Mouse (Mus musculus) kidney, embryonic 16.5 days (tissue): ENCODE data around the gene Dapk2. TPM values are rescaled to one million over a fixed set of nuclear protein-coding genes. Genes with fewer than 3 reads are reported as not detected.

ENCODE experiments used
- ATAC-seq: fragments of 200-750 bp; cut with Nextera tagmentation; 2 replicates; pipeline ENCODE4 v1.8.0; 2017; ENCODE audit warnings: moderate TSS enrichment; ENCODE audit not compliant: low FRiP score, low TSS enrichment
- H3K27ac ChIP-seq: fragments of 300-500 bp; sonication (generic); 2 replicates; pipeline ENCODE4 v1.5.1; 2014; ENCODE audit warnings: low read length
- H3K27me3 ChIP-seq: fragments of 300-500 bp; sonication (generic); 2 replicates; pipeline ENCODE4 v1.6.1; 2014; ENCODE audit warnings: low read length, control low read depth, mixed read lengths; ENCODE audit not compliant: insufficient read depth
- H3K36me3 ChIP-seq: fragments of 300-500 bp; sonication (generic); 2 replicates; pipeline ENCODE4 v1.6.1; 2014; ENCODE audit warnings: low read length, control low read depth, mixed read lengths; ENCODE audit not compliant: insufficient read depth
- H3K4me1 ChIP-seq: fragments of 300-500 bp; sonication (generic); 2 replicates; pipeline ENCODE4 v1.6.1; 2014; ENCODE audit warnings: low read length, control low read depth, mixed read lengths; ENCODE audit not compliant: insufficient read depth
- H3K4me2 ChIP-seq: fragments of 300-500 bp; sonication (generic); replicated peaks from 2 replicates; pipeline ENCODE4 v1.6.1; 2014; ENCODE audit warnings: low read depth, low read length
- H3K4me3 ChIP-seq: fragments of 300-500 bp; sonication (generic); 2 replicates; pipeline ENCODE4 v1.5.1; 2014; ENCODE audit warnings: mild to moderate bottlenecking, low read length
- H3K9ac ChIP-seq: fragments of 300-500 bp; sonication (generic); replicated peaks from 2 replicates; pipeline ENCODE4 v1.6.1; 2014; ENCODE audit warnings: low read length
- H3K9me3 ChIP-seq: fragments of 300-500 bp; sonication (generic); 2 replicates; pipeline ENCODE4 v1.6.1; 2016; ENCODE audit warnings: low read length, control low read depth
- WGBS: fragments of 180-500 bp; shearing (Covaris S2); extraction: QIAGEN DNeasy Blood & Tissue Kit; methylation state at CpG from one replicate; pipeline ENCODE4 v1.1.7; 2014; 5-methylcytosine and 5-hydroxymethylcytosine counted together
- polyA plus RNA-seq: library from polyadenylated mRNA; unstranded; fragments of >200 nt; fragmentation: Nextera tagmentation; extraction: Ambion mirVana; gene quantifications from 2 replicates; pipeline ENCODE4 v1.2.1, GENCODE M21; 2015

Gene Dapk2
- polyA plus RNA-seq, 1 experiment from 2014 or later = 4.9 TPM

GRCm38 (mm10) chr9:66307341-66307740, 149.3 kb downstream of the Dapk2 start:
- no peaks in the 10 kb centered on the region for H3K36me3 ChIP-seq
- no peaks in the 10 kb centered on the region for H3K4me1 ChIP-seq
- no peak overlapping the region for H3K9ac ChIP-seq
- no peaks in the 10 kb centered on the region for H3K9me3 ChIP-seq
- no peak overlapping the region for H3K4me2 ChIP-seq
- H3K27ac ChIP-seq = no peak overlapping the region
- H3K4me3 ChIP-seq = no peak overlapping the region
- 17% methylated on average over 2 of the region's 2 CpGs for WGBS
- H3K27me3 ChIP-seq = no peaks in the 10 kb centered on the region
- peak; percentile 59; the same call in 1 of the 2 replicates for ATAC-seq

- no peak overlapping the region for H3K4me2 ChIP-seq
- WGBS = 81% methylated on average over 4 of the region's 4 CpGs
- no peak overlapping the region for H3K27ac ChIP-seq
- H3K36me3 ChIP-seq = no peaks in the 10 kb centered on the region
- H3K27me3 ChIP-seq = no peaks in the 10 kb centered on the region
- ATAC-seq = no peak
- no peak overlapping the region for H3K4me3 ChIP-seq
- H3K9ac ChIP-seq = no peak overlapping the region
- no peaks in the 10 kb centered on the region for H3K9me3 ChIP-seq
- H3K4me1 ChIP-seq = no peaks in the 10 kb centered on the region
Measured at GRCm38 (mm10) chr9:66308741-66309140, 150.7 kb downstream of the Dapk2 start.

GRCm38 (mm10) chr9:66311458-66311857, 153.4 kb downstream of the Dapk2 start:
- H3K4me1 ChIP-seq = no peaks in the 10 kb centered on the region
- H3K4me3 ChIP-seq = no peak overlapping the region
- H3K9me3 ChIP-seq = no peaks in the 10 kb centered on the region
- H3K4me2 ChIP-seq = no peak overlapping the region
- no peaks in the 10 kb centered on the region for H3K27me3 ChIP-seq
- no peak for ATAC-seq
- 51% methylated on average over 3 of the region's 3 CpGs for WGBS
- no peak overlapping the region for H3K27ac ChIP-seq
- no peaks in the 10 kb centered on the region for H3K36me3 ChIP-seq
- H3K9ac ChIP-seq = no peak overlapping the region

- no peaks in the 10 kb centered on the region for H3K9me3 ChIP-seq
- H3K9ac ChIP-seq = no peak overlapping the region
- H3K27me3 ChIP-seq = no peaks in the 10 kb centered on the region
- ATAC-seq = no peak
- H3K4me2 ChIP-seq = no peak overlapping the region
- no peak overlapping the region for H3K27ac ChIP-seq
- no peak overlapping the region for H3K4me3 ChIP-seq
- 83% methylated on average over 2 of the region's 2 CpGs for WGBS
- H3K4me1 ChIP-seq = no peaks in the 10 kb centered on the region
- H3K36me3 ChIP-seq = no peaks in the 10 kb centered on the region
Measured at GRCm38 (mm10) chr9:66316603-66317002, 158.6 kb downstream of the Dapk2 start.

Other genes with a start within 250 kb of the Dapk2 start
- gene Trip4, start 249.4 kb upstream of the Dapk2 start, polyA plus RNA-seq = 31.0 and 32.4 TPM in 2 replicates
- 12.6 and 16.9 TPM in 2 replicates for gene Csnk1g1, start 249.3 kb upstream of the Dapk2 start, polyA plus RNA-seq
- 654 and 670 TPM in 2 replicates for gene Ppib, start 98.0 kb upstream of the Dapk2 start, polyA plus RNA-seq
- 1.4 and 1.7 TPM in 2 replicates for gene Snx22, start 88.5 kb upstream of the Dapk2 start, polyA plus RNA-seq
- gene Snx1, start 31.6 kb upstream of the Dapk2 start, polyA plus RNA-seq = 150 and 152 TPM in 2 replicates
- gene Ciao2a, start 31.6 kb upstream of the Dapk2 start, polyA plus RNA-seq = 153 and 155 TPM in 2 replicates
- 18.5 and 21.1 TPM in 2 replicates for gene Herc1, start 192.2 kb downstream of the Dapk2 start, polyA plus RNA-seq